ENCODE assay signal across 10 mouse cellular contexts in genomic region chr6:88387836-88388724, GRCm38 (mm10). TPM values are rescaled to one million over a fixed set of nuclear protein-coding genes. Genes with fewer than 3 reads are reported as not detected.
DNase-seq lines count a peak whose midpoint lies in the region; ATAC-seq and TF ChIP-seq lines count a peak whose summit lies in the region.
"Had no signal": no experiment of that assay in that cellular context is flagged by ENCODE, and none has a peak within 500 bp of the region (broad histone marks: within the 10 kb centered on the region; RNA-seq: fewer than 3 reads in every experiment).

No protein-coding gene starts in this region.

- no peak overlapping the region for H3K4me3 ChIP-seq in heart, embryonic 13.5 days
- no peak overlapping the region for H3K4me3 ChIP-seq in heart, embryonic 11.5 days (ENCODE audit: low read depth, low read length)
- no peak overlapping the region for H3K4me3 ChIP-seq in midbrain, embryonic 11.5 days (ENCODE audit: low read depth, low read length)
- H3K4me3 ChIP-seq: erythroblast, embryonic 14.5 days had no signal

- WGBS in heart, embryonic 13.5 days = 74% methylated on average over 8 of the region's 8 CpGs
- 80% methylated on average over 8 of the region's 8 CpGs for whole genome bisulfite sequencing in heart, embryonic 11.5 days (ENCODE audit: insufficient replicate concordance)
- 33% methylated on average over 8 of the region's 8 CpGs for WGBS in midbrain, embryonic 11.5 days

- H3K27me3 ChIP-seq in heart, embryonic 13.5 days (replicated peaks) = no peaks in the 10 kb centered on the region
- no peaks in the 10 kb centered on the region for H3K27me3 ChIP-seq in heart, embryonic 11.5 days (ENCODE audit: control insufficient read depth, insufficient read depth, low read length)
- H3K27me3 ChIP-seq in midbrain, embryonic 11.5 days (ENCODE audit: control insufficient read depth, insufficient read depth, low read length) = no peaks in the 10 kb centered on the region

- no peak overlapping the region for H3K4me2 ChIP-seq in heart, embryonic 13.5 days
- no peak overlapping the region for H3K4me2 ChIP-seq in heart, embryonic 11.5 days
- peak overlapping the region; percentile 6; the same call in 1 of the 2 replicates for H3K4me2 ChIP-seq in midbrain, embryonic 11.5 days

- intact Hi-C loops in heart, postnatal 10 days (cut with DNase I) = no loop called here

- TF ChIP-seq CTCF in brain, embryonic 14.5 days (IDR thresholded peaks at IDR 0.05; ENCODE audit: borderline replicate concordance, extremely low read depth, insufficient read depth, insufficient read length) = 0 out of 2 replicates have a peak, but pooled peaks have one; percentile 3

- peaks cover 30% of the 10 kb centered on the region for H3K4me1 ChIP-seq in heart, embryonic 13.5 days
- peaks cover 3% of the 10 kb centered on the region; the same call in 1 of the 2 replicates for H3K4me1 ChIP-seq in heart, embryonic 11.5 days (ENCODE audit: control insufficient read depth, insufficient read depth, low read length)
- H3K4me1 ChIP-seq in midbrain, embryonic 11.5 days (ENCODE audit: control insufficient read depth, insufficient read depth, low read length) = peaks cover 24% of the 10 kb centered on the region

- peak; percentile 94 for DNase-seq in brain, embryonic 14.5 days (ENCODE audit: low read depth)
- DNase-seq in heart, postnatal 10 days = peak; percentile 31 to 34
- peak; percentile 85 for DNase-seq in midbrain, embryonic 11.5 days (ENCODE audit: low spot score, missing footprints)
- no peak for DNase-seq in adipocyte (ENCODE audit: low spot score)
- no peak for DNase-seq in adrenal gland, postnatal 10 days
- DNase-seq in thymus, postnatal 10 days (ENCODE audit: low spot score in 2 of 2) = no peak

- no peaks in the 10 kb centered on the region for H3K36me3 ChIP-seq in heart, embryonic 13.5 days
- H3K36me3 ChIP-seq in heart, embryonic 11.5 days (ENCODE audit: control insufficient read depth, insufficient read depth, low read length) = no peaks in the 10 kb centered on the region
- no peaks in the 10 kb centered on the region for H3K36me3 ChIP-seq in midbrain, embryonic 11.5 days (ENCODE audit: control insufficient read depth, insufficient read depth, low read length)

- no peak for ATAC-seq in heart, embryonic 13.5 days (ENCODE audit: extremely low read depth, insufficient number of reproducible peaks, low FRiP score, low TSS enrichment)
- ATAC-seq in heart, embryonic 11.5 days (replicated peaks; ENCODE audit: insufficient number of reproducible peaks, low FRiP score, low TSS enrichment) = no peak
- peak; percentile 75 for ATAC-seq in midbrain, embryonic 11.5 days (ENCODE audit: low FRiP score)
- ATAC-seq: CD4-positive, CD25-positive, alpha-beta regulatory T cell, adult 4 months had no signal

- H3K9ac ChIP-seq in heart, embryonic 13.5 days = no peak overlapping the region
- no peak overlapping the region for H3K9ac ChIP-seq in heart, embryonic 11.5 days (ENCODE audit: low read depth, low read length)
- H3K9ac ChIP-seq in midbrain, embryonic 11.5 days (ENCODE audit: low read length) = peak overlapping the region; percentile 28

- no peaks in the 10 kb centered on the region for H3K9me3 ChIP-seq in heart, embryonic 13.5 days
- no peaks in the 10 kb centered on the region for H3K9me3 ChIP-seq in heart, embryonic 11.5 days (replicated peaks; ENCODE audit: control insufficient read depth, low read length)
- no peaks in the 10 kb centered on the region for H3K9me3 ChIP-seq in midbrain, embryonic 11.5 days (ENCODE audit: control insufficient read depth, low read length)

- no peak for TF ChIP-seq POLR2A in brain, embryonic 14.5 days (IDR thresholded peaks at IDR 0.05; ENCODE audit: borderline replicate concordance, extremely low read depth, insufficient read depth, insufficient read length, poor library complexity, severe bottlenecking)

- peak overlapping the region; percentile 3; the same call in 1 of the 2 replicates for H3K27ac ChIP-seq in heart, embryonic 13.5 days (replicated peaks)
- H3K27ac ChIP-seq in heart, embryonic 11.5 days (ENCODE audit: low read depth, low read length) = no peak overlapping the region
- H3K27ac ChIP-seq in midbrain, embryonic 11.5 days (ENCODE audit: low read depth, low read length) = peak overlapping the region; percentile 80

RNA-seq across cellular contexts. Expression of gene Eefsec, which starts 58.3 kb away (rescaled TPM):
- polyA plus RNA-seq in heart, embryonic 13.5 days (2015; fragmentation: Nextera tagmentation; extraction: Ambion mirVana) = 16.5 and 18.6 TPM in 2 replicates
- polyA plus RNA-seq in heart, embryonic 11.5 days (2014; fragmentation: Nextera tagmentation; extraction: Ambion mirVana) = 20.9 and 29.1 TPM in 2 replicates
- 20.3 and 26.6 TPM in 2 replicates for polyA plus RNA-seq in brain, embryonic 14.5 days (2012; rRNA removed)
- 10 to 100 TPM in 1 of 2 experiments, 1 to 10 TPM in 1; 9.8 to 11.2 TPM for total RNA-seq in heart, postnatal 10 days (2021)
- 33.7 and 39.6 TPM in 2 replicates for polyA plus RNA-seq in midbrain, embryonic 11.5 days (2014; fragmentation: Nextera tagmentation; extraction: Ambion mirVana)
- total RNA-seq in adrenal gland, postnatal 10 days (2021) = 10 to 100 TPM; 14.8 to 18.0 TPM

Comparison
In these comparisons a context has a peak if more than half of its experiments do, and no peak if none do; other contexts are left out.
1. DNase-seq: peak in brain, embryonic 14.5 days (single experiment), heart, postnatal 10 days (2 of 2) and midbrain, embryonic 11.5 days (single experiment); none in adipocyte (single experiment), adrenal gland, postnatal 10 days (single experiment) and thymus, postnatal 10 days (0 of 2).